ENCODE assay signal across 15 mouse cellular contexts in genomic region chr9:115933243-115933964, GRCm38 (mm10). TPM values are rescaled to one million over a fixed set of nuclear protein-coding genes. Genes with fewer than 3 reads are reported as not detected.
DNase-seq lines count a peak whose midpoint lies in the region; ATAC-seq and TF ChIP-seq lines count a peak whose summit lies in the region.
"Had no signal": no experiment of that assay in that cellular context is flagged by ENCODE, and none has a peak within 500 bp of the region (broad histone marks: within the 10 kb centered on the region; RNA-seq: fewer than 3 reads in every experiment).

No protein-coding gene starts in this region.

- peak; percentile 61 for ATAC-seq in hindbrain, embryonic 16.5 days
- peak; percentile 71; the same call in 1 of the 2 replicates for ATAC-seq in neural tube, embryonic 13.5 days (ENCODE audit: low read depth)
- ATAC-seq in megakaryocyte progenitor cell, adult 5-6 weeks (replicated peaks; ENCODE audit: poor library complexity) = no peak
- no peak for ATAC-seq in kidney, embryonic 14.5 days (ENCODE audit: low FRiP score, low TSS enrichment)
- ATAC-seq: activated CD4-positive, CD25-positive, alpha-beta regulatory T cell, adult 4 months; forebrain, embryonic 13.5 days had no signal

- H3K27ac ChIP-seq in layer of hippocampus, adult 2 months = peak overlapping the region; percentile 20; the same call in 1 of the 2 replicates
- no peak overlapping the region for H3K27ac ChIP-seq in hindbrain, embryonic 16.5 days (ENCODE audit: low read depth, low read length)
- H3K27ac ChIP-seq in neural tube, embryonic 13.5 days (replicated peaks) = peak overlapping the region; percentile 35; the same call in 1 of the 2 replicates
- H3K27ac ChIP-seq in kidney, embryonic 14.5 days (ENCODE audit: low read depth, low read length) = no peak overlapping the region
- H3K27ac ChIP-seq: forebrain, embryonic 13.5 days; heart, embryonic 13.5 days had no signal

- peaks cover 7% of the 10 kb centered on the region for H3K4me1 ChIP-seq in hindbrain, embryonic 16.5 days (ENCODE audit: control insufficient read depth, insufficient read depth, low read depth, low read length)
- peaks cover 15% of the 10 kb centered on the region for H3K4me1 ChIP-seq in neural tube, embryonic 13.5 days (replicated peaks)
- H3K4me1 ChIP-seq in kidney, embryonic 14.5 days (ENCODE audit: control insufficient read depth, insufficient read depth, low read length) = no peaks in the 10 kb centered on the region

- no peak overlapping the region for H3K4me3 ChIP-seq in layer of hippocampus, adult 2 months
- H3K4me3 ChIP-seq in hindbrain, embryonic 16.5 days (ENCODE audit: low read length) = no peak overlapping the region
- H3K4me3 ChIP-seq in neural tube, embryonic 13.5 days = no peak overlapping the region
- no peak overlapping the region for H3K4me3 ChIP-seq in kidney, embryonic 14.5 days (ENCODE audit: low read length)
- H3K4me3 ChIP-seq: forebrain, embryonic 13.5 days; heart, embryonic 13.5 days had no signal

- TF ChIP-seq CTCF in layer of hippocampus, adult 2 months (conservative IDR thresholded peaks at IDR 0.05) = no peak

- no peaks in the 10 kb centered on the region for H3K36me3 ChIP-seq in hindbrain, embryonic 16.5 days (ENCODE audit: control insufficient read depth, insufficient read depth, low read length)
- H3K36me3 ChIP-seq in neural tube, embryonic 13.5 days = no peaks in the 10 kb centered on the region
- no peaks in the 10 kb centered on the region for H3K36me3 ChIP-seq in kidney, embryonic 14.5 days (ENCODE audit: control insufficient read depth, insufficient read depth, low read length)
- H3K36me3 ChIP-seq: heart, embryonic 13.5 days had no signal

- no peak overlapping the region for H3K9ac ChIP-seq in hindbrain, embryonic 16.5 days (ENCODE audit: low read depth, low read length)
- no peak overlapping the region for H3K9ac ChIP-seq in neural tube, embryonic 13.5 days
- H3K9ac ChIP-seq in kidney, embryonic 14.5 days (ENCODE audit: low read depth, low read length) = no peak overlapping the region
- H3K9ac ChIP-seq: forebrain, embryonic 13.5 days; heart, embryonic 13.5 days had no signal

- H3K9me3 ChIP-seq in hindbrain, embryonic 16.5 days (ENCODE audit: control insufficient read depth, low read length) = no peaks in the 10 kb centered on the region
- H3K9me3 ChIP-seq in neural tube, embryonic 13.5 days = no peaks in the 10 kb centered on the region
- H3K9me3 ChIP-seq in kidney, embryonic 14.5 days (ENCODE audit: control insufficient read depth, low read length) = no peaks in the 10 kb centered on the region
- H3K9me3 ChIP-seq: forebrain, embryonic 13.5 days; heart, embryonic 13.5 days had no signal

- no peak for DNase-seq in layer of hippocampus, adult 2 months (ENCODE audit: low spot score in 2 of 2)
- no peak for DNase-seq in layer of hippocampus, postnatal 36 days
- peak; percentile 7 to 30 for DNase-seq in adrenal gland, postnatal 36 days
- DNase-seq: cerebellum, postnatal 25 days; gastrocnemius, postnatal 36 days; kidney, adult 9 months; lung, postnatal 4 days; right cerebral cortex, postnatal 4 days had no signal

- no peak overlapping the region for H3K4me2 ChIP-seq in hindbrain, embryonic 16.5 days (ENCODE audit: low read length)
- 0 out of 2 replicates have a peak overlapping the region, but pooled peaks have one; percentile 7 for H3K4me2 ChIP-seq in neural tube, embryonic 13.5 days
- H3K4me2 ChIP-seq in kidney, embryonic 14.5 days (replicated peaks; ENCODE audit: low read depth, low read length) = no peak overlapping the region
- H3K4me2 ChIP-seq: forebrain, embryonic 13.5 days; heart, embryonic 13.5 days had no signal

- WGBS in hindbrain, embryonic 16.5 days = 38% methylated on average over 7 of the region's 7 CpGs
- WGBS in neural tube, embryonic 13.5 days = 18% methylated on average over 7 of the region's 7 CpGs
- 56% methylated on average over 7 of the region's 7 CpGs for WGBS in kidney, embryonic 14.5 days

- H3K27me3 ChIP-seq in hindbrain, embryonic 16.5 days (replicated peaks; ENCODE audit: control insufficient read depth, insufficient read depth, low read length) = no peaks in the 10 kb centered on the region
- no peaks in the 10 kb centered on the region for H3K27me3 ChIP-seq in neural tube, embryonic 13.5 days
- H3K27me3 ChIP-seq in kidney, embryonic 14.5 days (ENCODE audit: control insufficient read depth, insufficient read depth, low read length) = no peaks in the 10 kb centered on the region
- H3K27me3 ChIP-seq: forebrain, embryonic 13.5 days; heart, embryonic 13.5 days had no signal

RNA-seq across cellular contexts. Expression of gene Gadl1, which starts 24.1 kb away (rescaled TPM):
- total RNA-seq in layer of hippocampus, adult 2 months (2021) = under 1 TPM; 0.36 to 0.49 TPM
- under 1 TPM; 0.23 to 0.65 TPM for total RNA-seq in layer of hippocampus, postnatal 36 days (2021)
- under 1 TPM; 0.10 to 0.30 TPM for total RNA-seq in adrenal gland, postnatal 36 days (2021)
- 0.41 and 0.76 TPM in 2 replicates for polyA plus RNA-seq in hindbrain, embryonic 16.5 days (2015; fragmentation: Nextera tagmentation; extraction: Ambion mirVana)
- 0.30 and 0.53 TPM in 2 replicates for polyA plus RNA-seq in neural tube, embryonic 13.5 days (2015; fragmentation: Nextera tagmentation; extraction: Ambion mirVana)
- 0.22 TPM in 1 of 2 replicates, not detected in the other for total RNA-seq in megakaryocyte progenitor cell, adult 5-6 weeks (2015)
- 0.20 and 0.71 TPM in 2 replicates for total RNA-seq in megakaryocyte progenitor cell, adult 5-6 weeks (2017)
- polyA plus RNA-seq in kidney, embryonic 14.5 days (2014; fragmentation: Nextera tagmentation; extraction: Ambion mirVana) = 0.60 and 0.61 TPM in 2 replicates

Comparison
In these comparisons a context has a peak if more than half of its experiments do, and no peak if none do; other contexts are left out.
1. DNase-seq: peak in adrenal gland, postnatal 36 days (2 of 2); none in layer of hippocampus, adult 2 months (0 of 2) and layer of hippocampus, postnatal 36 days (0 of 2).
2. H3K27ac ChIP-seq: peak in layer of hippocampus, adult 2 months (single experiment) and neural tube, embryonic 13.5 days (single experiment); none in hindbrain, embryonic 16.5 days (single experiment) and kidney, embryonic 14.5 days (single experiment).
3. ATAC-seq: peak in hindbrain, embryonic 16.5 days (single experiment) and neural tube, embryonic 13.5 days (single experiment); none in megakaryocyte progenitor cell, adult 5-6 weeks (single experiment) and kidney, embryonic 14.5 days (single experiment).